Mouse (Mus musculus): ENCODE data around the gene Pgbd5. TPM values are rescaled to one million over a fixed set of nuclear protein-coding genes. Genes with fewer than 3 reads are reported as not detected.

Pgbd5 gene
- polyA plus RNA-seq, 1 experiment = 20.0 TPM

DNA sequence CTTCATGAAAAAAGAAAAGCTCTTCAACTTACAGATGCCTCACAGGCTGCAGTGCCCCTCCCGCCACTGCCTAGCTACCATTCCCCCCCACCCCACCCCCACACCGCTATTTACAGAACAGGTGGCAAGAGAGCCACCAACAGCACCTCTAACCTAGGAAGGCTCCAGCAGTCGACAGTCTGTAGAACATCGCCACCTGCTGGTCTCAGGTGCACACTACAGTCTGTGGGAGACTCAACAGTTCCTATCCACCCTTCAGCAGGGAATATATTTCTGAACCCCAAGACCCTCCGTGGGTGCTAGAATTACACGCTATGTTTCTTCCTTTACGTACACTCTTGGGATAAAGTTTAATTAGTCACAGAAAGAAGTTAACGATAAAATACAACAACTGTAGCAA lies 71.2 kb downstream of the Pgbd5 start:
- H3K27me3 ChIP-seq (ENCODE audit: control insufficient read depth, insufficient read depth, low read length) = no peaks in the 10 kb centered on the region; the same call in 1 of the 2 replicates
- H3K4me1 ChIP-seq (ENCODE audit: control insufficient read depth, insufficient read depth, low read length) = peaks cover 3% of the 10 kb centered on the region
- no peaks in the 10 kb centered on the region for H3K36me3 ChIP-seq (ENCODE audit: control insufficient read depth, insufficient read depth, low read length)
- no peak overlapping the region for H3K4me3 ChIP-seq (ENCODE audit: control insufficient read depth, low read depth, low read length)
- TF ChIP-seq POLR2A (IDR thresholded peaks at IDR 0.05; ENCODE audit: control insufficient read depth, low read depth, low read length) (no peak), CTCF (IDR thresholded peaks at IDR 0.05; ENCODE audit: control insufficient read depth, insufficient read depth, insufficient replicate concordance, low read depth, low read length) (peak; percentile 94; the same call in 1 of the 2 replicates)
- H3K27ac ChIP-seq (ENCODE audit: control insufficient read depth, insufficient read depth, low read depth, low read length) = no peak overlapping the region

DNA sequence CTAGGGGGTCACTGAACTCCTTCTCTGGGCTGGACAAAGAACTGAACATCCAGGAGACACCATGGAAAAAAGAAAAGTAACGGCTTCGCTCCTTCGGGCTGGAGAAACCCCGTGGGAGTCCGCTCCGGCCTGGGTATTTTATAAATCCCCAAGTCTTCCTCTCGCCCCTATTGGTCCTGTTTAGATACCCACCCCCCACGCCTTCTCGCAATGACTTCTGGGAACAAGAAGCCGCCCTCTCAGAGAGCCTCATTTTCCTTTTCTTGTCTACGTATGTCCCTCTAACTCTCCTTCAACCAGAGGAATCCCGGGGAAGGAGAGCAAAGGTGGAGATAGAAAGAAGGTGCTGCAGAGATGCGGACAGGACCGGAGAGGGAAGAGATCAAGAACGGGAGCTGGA lies 76.1 kb downstream of the Pgbd5 start:
- Histone ChIP-seq H3K4me1 (ENCODE audit: control insufficient read depth, insufficient read depth, low read length) (peaks cover 8% of the 10 kb centered on the region), H3K36me3 (ENCODE audit: control insufficient read depth, insufficient read depth, low read length) (no peaks in the 10 kb centered on the region), H3K27me3 (ENCODE audit: control insufficient read depth, insufficient read depth, low read length) (no peaks in the 10 kb centered on the region; the same call in 1 of the 2 replicates), H3K4me3 (ENCODE audit: control insufficient read depth, low read depth, low read length) (no peak overlapping the region), H3K27ac (ENCODE audit: control insufficient read depth, insufficient read depth, low read depth, low read length) (no peak overlapping the region)
- TF ChIP-seq CTCF (IDR thresholded peaks at IDR 0.05; ENCODE audit: control insufficient read depth, insufficient read depth, insufficient replicate concordance, low read depth, low read length) = no peak
- no peak for TF ChIP-seq POLR2A (IDR thresholded peaks at IDR 0.05; ENCODE audit: control insufficient read depth, low read depth, low read length)

DNA sequence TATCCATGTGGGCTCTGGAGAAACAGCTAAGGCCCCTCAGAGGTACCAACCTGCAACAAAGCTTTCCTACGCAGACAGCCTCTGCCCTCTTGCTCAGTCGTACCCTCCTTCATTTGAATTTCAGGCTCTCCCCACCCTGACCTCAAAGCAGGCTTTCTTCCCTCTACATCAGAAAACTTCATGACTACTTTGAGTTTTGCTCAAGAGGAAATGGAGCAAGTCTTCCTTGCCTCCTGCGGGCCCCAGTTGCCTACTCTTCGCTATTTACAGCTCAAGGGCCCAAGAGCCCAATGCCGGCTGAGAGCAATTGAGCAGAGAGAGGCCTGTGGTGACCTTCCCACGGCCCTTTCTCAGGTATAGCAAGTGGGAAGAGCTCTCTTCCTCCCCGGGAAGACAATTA lies 76.9 kb downstream of the Pgbd5 start:
- TF ChIP-seq POLR2A (IDR thresholded peaks at IDR 0.05; ENCODE audit: control insufficient read depth, low read depth, low read length) = no peak
- no peak for TF ChIP-seq CTCF (IDR thresholded peaks at IDR 0.05; ENCODE audit: control insufficient read depth, insufficient read depth, insufficient replicate concordance, low read depth, low read length)
- Histone ChIP-seq H3K27me3 (ENCODE audit: control insufficient read depth, insufficient read depth, low read length) (no peaks in the 10 kb centered on the region; the same call in 1 of the 2 replicates), H3K27ac (ENCODE audit: control insufficient read depth, insufficient read depth, low read depth, low read length) (no peak overlapping the region), H3K4me1 (ENCODE audit: control insufficient read depth, insufficient read depth, low read length) (peaks cover 8% of the 10 kb centered on the region), H3K36me3 (ENCODE audit: control insufficient read depth, insufficient read depth, low read length) (no peaks in the 10 kb centered on the region), H3K4me3 (ENCODE audit: control insufficient read depth, low read depth, low read length) (no peak overlapping the region)

DNA sequence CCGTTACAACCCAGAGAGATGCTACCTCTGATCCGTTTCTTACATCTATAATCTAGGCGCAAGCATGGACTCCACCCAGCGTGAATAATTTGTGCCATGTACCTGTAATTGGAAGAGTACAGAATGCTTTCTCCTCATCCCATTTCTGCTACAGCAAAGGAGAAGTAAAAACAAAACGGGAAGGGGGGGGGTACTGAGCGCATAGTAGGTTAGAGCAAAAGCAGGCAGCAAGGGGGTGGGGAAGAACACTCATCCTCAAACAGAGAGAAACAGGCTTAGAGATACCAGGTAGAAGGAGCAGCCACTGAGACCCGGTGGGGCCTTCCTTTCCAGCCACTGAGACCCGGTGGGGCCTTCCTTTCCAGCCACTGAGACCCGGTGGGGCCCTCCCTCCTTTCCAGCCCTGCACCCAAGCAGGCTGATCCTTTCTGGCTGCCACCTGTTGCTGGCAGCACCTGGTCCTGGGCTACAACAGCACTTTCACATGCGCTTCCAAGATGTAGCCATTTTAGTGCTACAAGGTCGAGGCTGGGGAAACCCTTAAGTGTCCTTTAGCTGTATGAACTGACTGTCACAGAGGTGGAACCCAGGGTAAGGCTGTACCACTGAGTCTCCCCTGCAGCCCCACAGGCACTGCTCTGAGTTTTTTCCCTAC lies 77.6 kb downstream of the Pgbd5 start:
- no peak overlapping the region for H3K4me3 ChIP-seq (ENCODE audit: control insufficient read depth, low read depth, low read length)
- H3K27ac ChIP-seq (ENCODE audit: control insufficient read depth, insufficient read depth, low read depth, low read length) = no peak overlapping the region
- H3K4me1 ChIP-seq (ENCODE audit: control insufficient read depth, insufficient read depth, low read length) = peaks cover 8% of the 10 kb centered on the region
- TF ChIP-seq POLR2A (IDR thresholded peaks at IDR 0.05; ENCODE audit: control insufficient read depth, low read depth, low read length) (no peak), CTCF (IDR thresholded peaks at IDR 0.05; ENCODE audit: control insufficient read depth, insufficient read depth, insufficient replicate concordance, low read depth, low read length) (no peak)
- H3K36me3 ChIP-seq (ENCODE audit: control insufficient read depth, insufficient read depth, low read length) = no peaks in the 10 kb centered on the region
- H3K27me3 ChIP-seq (ENCODE audit: control insufficient read depth, insufficient read depth, low read length) = no peaks in the 10 kb centered on the region; the same call in 1 of the 2 replicates

DNA sequence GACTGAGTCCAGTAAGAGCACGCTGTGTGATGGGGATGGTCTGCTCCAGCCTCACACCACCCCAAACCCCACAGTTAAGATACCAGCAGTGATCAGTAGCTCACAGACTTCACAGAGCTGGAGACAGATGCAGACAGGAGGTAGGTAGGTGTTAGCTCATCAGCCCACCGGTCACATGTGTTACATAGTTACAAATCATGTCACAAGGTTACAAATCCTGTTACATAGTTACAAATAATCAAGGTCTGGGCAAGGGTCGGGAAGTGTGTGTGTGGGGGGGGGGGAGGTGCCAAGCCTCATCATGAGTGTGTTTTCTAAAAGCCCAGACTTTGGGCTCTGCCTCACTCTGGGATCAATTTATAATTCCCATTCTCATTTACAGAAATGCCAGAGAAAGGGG lies 78.5 kb downstream of the Pgbd5 start:
- H3K36me3 ChIP-seq (ENCODE audit: control insufficient read depth, insufficient read depth, low read length) = no peaks in the 10 kb centered on the region
- TF ChIP-seq CTCF (IDR thresholded peaks at IDR 0.05; ENCODE audit: control insufficient read depth, insufficient read depth, insufficient replicate concordance, low read depth, low read length) (no peak), POLR2A (IDR thresholded peaks at IDR 0.05; ENCODE audit: control insufficient read depth, low read depth, low read length) (no peak)
- H3K4me3 ChIP-seq (ENCODE audit: control insufficient read depth, low read depth, low read length) = no peak overlapping the region
- peaks cover 8% of the 10 kb centered on the region for H3K4me1 ChIP-seq (ENCODE audit: control insufficient read depth, insufficient read depth, low read length)
- no peak overlapping the region for H3K27ac ChIP-seq (ENCODE audit: control insufficient read depth, insufficient read depth, low read depth, low read length)
- H3K27me3 ChIP-seq (ENCODE audit: control insufficient read depth, insufficient read depth, low read length) = no peaks in the 10 kb centered on the region; the same call in 1 of the 2 replicates

DNA sequence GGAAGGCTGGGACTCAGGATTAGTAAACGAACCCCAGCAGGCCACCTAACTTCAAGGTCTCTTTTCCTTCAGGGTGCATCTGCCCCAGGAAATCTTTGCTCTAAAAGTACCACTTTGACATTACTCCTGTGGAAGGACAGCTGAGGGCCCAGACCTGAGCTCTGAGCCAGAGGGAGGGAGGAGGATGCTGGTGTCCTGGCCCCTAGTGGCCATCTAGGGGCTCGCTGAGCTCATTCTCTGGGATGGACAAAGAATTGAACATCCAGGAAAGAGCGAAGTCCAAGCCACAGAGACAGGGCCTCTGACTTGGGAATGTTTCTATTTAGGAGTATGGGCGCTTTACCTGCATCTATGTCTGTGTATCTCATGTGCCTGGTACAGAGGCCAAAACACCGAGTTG lies 87.8 kb downstream of the Pgbd5 start:
- no peak overlapping the region for H3K27ac ChIP-seq (ENCODE audit: control insufficient read depth, insufficient read depth, low read depth, low read length)
- no peaks in the 10 kb centered on the region for H3K4me1 ChIP-seq (ENCODE audit: control insufficient read depth, insufficient read depth, low read length)
- TF ChIP-seq CTCF (IDR thresholded peaks at IDR 0.05; ENCODE audit: control insufficient read depth, insufficient read depth, insufficient replicate concordance, low read depth, low read length) = no peak
- no peak for TF ChIP-seq POLR2A (IDR thresholded peaks at IDR 0.05; ENCODE audit: control insufficient read depth, low read depth, low read length)
- H3K36me3 ChIP-seq (ENCODE audit: control insufficient read depth, insufficient read depth, low read length) = no peaks in the 10 kb centered on the region
- H3K27me3 ChIP-seq (ENCODE audit: control insufficient read depth, insufficient read depth, low read length) = no peaks in the 10 kb centered on the region
- H3K4me3 ChIP-seq (ENCODE audit: control insufficient read depth, low read depth, low read length) = no peak overlapping the region

DNA sequence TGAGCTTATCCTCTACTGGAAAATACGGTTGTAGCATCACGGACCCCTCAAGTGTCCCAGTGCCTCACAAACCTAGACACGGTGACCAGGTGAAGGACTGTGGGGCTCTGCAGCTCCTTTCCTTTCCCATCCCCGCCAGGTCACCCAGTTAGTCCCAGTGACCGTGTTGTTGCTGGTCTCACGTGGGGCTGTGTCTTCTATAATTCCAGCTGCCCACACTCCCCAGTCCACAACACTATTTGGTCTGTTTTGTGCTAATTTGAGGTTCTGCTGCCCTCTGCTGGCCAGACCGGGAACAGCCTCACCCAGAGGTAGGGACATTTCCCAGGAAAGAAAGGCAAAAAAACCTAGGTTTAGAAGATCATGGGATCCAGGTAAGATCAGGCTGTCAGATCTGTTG lies 89.8 kb downstream of the Pgbd5 start:
- no peaks in the 10 kb centered on the region for H3K36me3 ChIP-seq (ENCODE audit: control insufficient read depth, insufficient read depth, low read length)
- TF ChIP-seq POLR2A (IDR thresholded peaks at IDR 0.05; ENCODE audit: control insufficient read depth, low read depth, low read length) (no peak), CTCF (IDR thresholded peaks at IDR 0.05; ENCODE audit: control insufficient read depth, insufficient read depth, insufficient replicate concordance, low read depth, low read length) (peak; percentile 89)
- no peaks in the 10 kb centered on the region for H3K27me3 ChIP-seq (ENCODE audit: control insufficient read depth, insufficient read depth, low read length)
- H3K27ac ChIP-seq (ENCODE audit: control insufficient read depth, insufficient read depth, low read depth, low read length) = no peak overlapping the region
- H3K4me1 ChIP-seq (ENCODE audit: control insufficient read depth, insufficient read depth, low read length) = no peaks in the 10 kb centered on the region
- no peak overlapping the region for H3K4me3 ChIP-seq (ENCODE audit: control insufficient read depth, low read depth, low read length)
